Mouse (Mus musculus): ENCODE data around the gene Tac2. TPM values are rescaled to one million over a fixed set of nuclear protein-coding genes. Genes with fewer than 3 reads are reported as not detected.

The Tac2 gene
- total RNA-seq, 1 experiment from 2014 or later, result not detected

GRCm38 (mm10) chr10:127712736-127713135 lies 11.5 kb upstream of the Tac2 start:
- ATAC-seq (ENCODE audit: extremely low read depth, insufficient number of reproducible peaks, low FRiP score, poor library complexity, severe bottlenecking), result no peak

- no peak for ATAC-seq (ENCODE audit: extremely low read depth, insufficient number of reproducible peaks, low FRiP score, poor library complexity, severe bottlenecking)
Measured at GRCm38 (mm10) chr10:127721671-127722418, 2.4 kb upstream of the Tac2 start.

- ATAC-seq (ENCODE audit: extremely low read depth, insufficient number of reproducible peaks, low FRiP score, poor library complexity, severe bottlenecking), result no peak
Measured at GRCm38 (mm10) chr10:127725136-127725535, 858 bp downstream of the Tac2 start.

- ATAC-seq (ENCODE audit: extremely low read depth, insufficient number of reproducible peaks, low FRiP score, poor library complexity, severe bottlenecking), result no peak
Measured at GRCm38 (mm10) chr10:127728437-127728836, 4.2 kb downstream of the Tac2 start.

- ATAC-seq (ENCODE audit: extremely low read depth, insufficient number of reproducible peaks, low FRiP score, poor library complexity, severe bottlenecking), result no peak
Measured at GRCm38 (mm10) chr10:127730285-127730932, 6.1 kb downstream of the Tac2 start.

GRCm38 (mm10) chr10:127730933-127731310 lies 6.6 kb downstream of the Tac2 start:
- ATAC-seq (ENCODE audit: extremely low read depth, insufficient number of reproducible peaks, low FRiP score, poor library complexity, severe bottlenecking), result no peak

GRCm38 (mm10) chr10:127731397-127731796 lies 7.1 kb downstream of the Tac2 start:
- no peak for ATAC-seq (ENCODE audit: extremely low read depth, insufficient number of reproducible peaks, low FRiP score, poor library complexity, severe bottlenecking)

GRCm38 (mm10) chr10:127734434-127734833 lies 10.2 kb downstream of the Tac2 start:
- no peak for ATAC-seq (ENCODE audit: extremely low read depth, insufficient number of reproducible peaks, low FRiP score, poor library complexity, severe bottlenecking)

GRCm38 (mm10) chr10:127736266-127736665 lies 12.0 kb downstream of the Tac2 start:
- ATAC-seq (ENCODE audit: extremely low read depth, insufficient number of reproducible peaks, low FRiP score, poor library complexity, severe bottlenecking), result peak; percentile 37; the same call in 1 of the 2 replicates

GRCm38 (mm10) chr10:127736916-127737315 lies 12.6 kb downstream of the Tac2 start:
- peak; percentile 66 for ATAC-seq (ENCODE audit: extremely low read depth, insufficient number of reproducible peaks, low FRiP score, poor library complexity, severe bottlenecking)

GRCm38 (mm10) chr10:127737552-127737951 lies 13.3 kb downstream of the Tac2 start:
- ATAC-seq (ENCODE audit: extremely low read depth, insufficient number of reproducible peaks, low FRiP score, poor library complexity, severe bottlenecking), result no peak

- ATAC-seq (ENCODE audit: extremely low read depth, insufficient number of reproducible peaks, low FRiP score, poor library complexity, severe bottlenecking), result no peak
Measured at GRCm38 (mm10) chr10:127738151-127738882, 14.0 kb downstream of the Tac2 start.

GRCm38 (mm10) chr10:127739083-127739660 lies 14.9 kb downstream of the Tac2 start, which contains the start of gene Zbtb39:
Gene Zbtb39, plus strand, starts transcription at chr10:127739538.
- ATAC-seq (ENCODE audit: extremely low read depth, insufficient number of reproducible peaks, low FRiP score, poor library complexity, severe bottlenecking), result peak; percentile 31

GRCm38 (mm10) chr10:127739661-127740161 lies 15.4 kb downstream of the Tac2 start:
- no peak for ATAC-seq (ENCODE audit: extremely low read depth, insufficient number of reproducible peaks, low FRiP score, poor library complexity, severe bottlenecking)

GRCm38 (mm10) chr10:127744661-127745060 lies 20.4 kb downstream of the Tac2 start:
- ATAC-seq (ENCODE audit: extremely low read depth, insufficient number of reproducible peaks, low FRiP score, poor library complexity, severe bottlenecking), result peak; percentile 43

GRCm38 (mm10) chr10:127745886-127746285 lies 21.6 kb downstream of the Tac2 start:
- ATAC-seq (ENCODE audit: extremely low read depth, insufficient number of reproducible peaks, low FRiP score, poor library complexity, severe bottlenecking), result no peak

- no peak for ATAC-seq (ENCODE audit: extremely low read depth, insufficient number of reproducible peaks, low FRiP score, poor library complexity, severe bottlenecking)
Measured at GRCm38 (mm10) chr10:127747254-127747653, 23.0 kb downstream of the Tac2 start.

GRCm38 (mm10) chr10:127748847-127749612 lies 24.8 kb downstream of the Tac2 start:
- ATAC-seq (ENCODE audit: extremely low read depth, insufficient number of reproducible peaks, low FRiP score, poor library complexity, severe bottlenecking), result no peak
